Mouse (Mus musculus) E14TG2a.4 (cell line): ENCODE measurements around the gene Acadl.

ENCODE experiments used
- CTCF ChIP-seq: conservative IDR thresholded peaks from 2 replicates; pipeline ENCODE4 v1.5.1; 2014; ENCODE audit warnings: low read length
- NANOG ChIP-seq: IDR thresholded peaks from 2 replicates; pipeline ENCODE4 v1.6.1; 2014; ENCODE audit warnings: borderline replicate concordance, low read length, mixed read lengths
- POU5F1 ChIP-seq: IDR thresholded peaks from 2 replicates; pipeline ENCODE4 v1.6.1; 2014; ENCODE audit warnings: low read length, borderline replicate concordance

DNA sequence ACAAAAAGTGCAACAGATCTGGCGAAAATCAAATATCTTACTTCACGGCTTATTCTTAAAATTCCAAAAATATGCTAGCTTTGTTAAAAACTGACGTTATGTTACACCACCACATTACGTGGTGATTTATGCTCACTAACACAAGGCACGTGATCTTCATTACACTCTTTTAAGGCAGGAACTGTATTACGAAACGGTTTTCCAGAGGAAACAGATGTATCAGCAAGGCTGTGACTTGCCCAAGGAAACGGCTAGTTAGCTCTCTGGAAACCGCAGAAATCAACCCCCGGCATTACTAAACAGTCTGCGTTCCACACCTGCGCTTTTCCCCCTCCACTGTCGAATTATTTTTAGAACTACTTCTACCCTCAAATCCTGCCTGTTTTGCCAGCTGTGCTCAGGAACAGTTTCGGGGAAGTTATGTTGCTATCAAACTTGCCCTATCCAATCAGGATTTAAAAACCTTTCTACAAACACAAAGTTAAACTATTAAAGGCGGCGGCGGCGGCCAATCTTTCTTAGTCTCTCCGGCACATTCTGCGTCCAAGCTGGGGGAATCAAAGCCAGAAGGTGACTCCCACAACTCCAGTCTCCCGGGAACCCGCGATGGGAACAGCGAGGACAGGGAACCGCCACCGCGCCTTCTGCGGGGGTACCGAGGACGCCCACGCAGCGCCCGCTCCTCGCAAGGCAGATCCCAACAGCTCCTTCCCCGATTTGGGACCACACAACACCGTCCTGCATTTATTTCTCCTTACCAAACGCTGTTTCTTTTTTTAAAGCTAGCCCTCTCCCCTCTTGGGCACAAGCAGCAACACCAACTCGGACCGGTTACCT, 46.9 kb downstream of the Acadl start:
- TF ChIP-seq CTCF = no peak
- no peak for TF ChIP-seq NANOG
- no peak for TF ChIP-seq POU5F1
